Mouse (Mus musculus) brain, embryonic 14.5 days (tissue): ENCODE data around the gene Cyp2w1. TPM values are rescaled to one million over a fixed set of nuclear protein-coding genes. Genes with fewer than 3 reads are reported as not detected.

Source experiments
- DNase-seq: peaks from one replicate; pipeline ENCODE4 v3.0.0-alpha.2; 2011; ENCODE audit warnings: low read depth
- CTCF ChIP-seq: fragments of 200-500 bp; IDR thresholded peaks from 2 replicates; pipeline ENCODE4 v1.5.1; 2012; ENCODE audit warnings: inconsistent platforms, mild to moderate bottlenecking, moderate library complexity, borderline replicate concordance; ENCODE audit not compliant: insufficient read depth, insufficient read length; ENCODE audit errors: extremely low read depth
- POLR2A ChIP-seq: fragments of 200-500 bp; IDR thresholded peaks from 2 replicates; pipeline ENCODE4 v1.6.1; 2012; ENCODE audit warnings: mild to moderate bottlenecking, inconsistent platforms, borderline replicate concordance; ENCODE audit not compliant: poor library complexity, insufficient read depth, insufficient read length, severe bottlenecking; ENCODE audit errors: extremely low read depth
- polyA plus RNA-seq: library from polyadenylated mRNA; depleted of rRNA; stranded (reverse); fragments of >200 nt; gene quantifications from 2 replicates; pipeline ENCODE4 v1.2.3, GENCODE M21; 2012

Cyp2w1 gene
- polyA plus RNA-seq, 1 experiment = 1.7 TPM

DNA sequence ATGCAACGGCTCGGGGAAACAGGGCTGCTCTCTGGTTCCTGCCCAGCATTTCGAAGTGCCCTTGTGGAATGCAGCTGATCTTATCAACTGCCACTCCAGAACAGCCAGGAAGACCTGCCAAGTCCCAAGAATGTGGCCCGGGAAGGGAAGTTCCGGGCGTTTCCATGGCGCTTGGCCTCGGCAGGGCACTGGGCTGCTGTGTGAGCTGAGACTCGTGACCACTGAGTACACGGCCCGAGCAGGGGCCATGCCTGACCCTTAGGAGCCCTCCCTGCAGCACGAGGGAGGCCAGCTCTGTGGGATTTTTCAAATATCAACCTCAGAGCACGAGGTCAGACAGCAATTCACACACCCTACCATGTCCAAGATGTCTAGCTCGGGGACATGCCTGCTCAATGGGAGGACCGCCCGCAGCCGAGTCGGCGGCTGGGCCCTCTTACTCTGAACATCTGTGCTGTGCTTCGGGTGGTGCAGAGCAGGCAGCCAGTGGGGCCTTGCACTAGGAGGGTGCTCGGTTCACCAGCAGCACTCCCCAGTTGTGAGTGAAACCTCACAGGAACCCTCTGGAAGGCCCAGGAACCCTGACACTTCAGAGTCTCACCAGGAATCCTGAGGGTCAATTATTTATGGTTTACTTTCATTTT is 26.7 kb downstream of the Cyp2w1 start:
- no peak for TF ChIP-seq POLR2A
- no peak for TF ChIP-seq CTCF
- DNase-seq = peak; percentile 65

DNA sequence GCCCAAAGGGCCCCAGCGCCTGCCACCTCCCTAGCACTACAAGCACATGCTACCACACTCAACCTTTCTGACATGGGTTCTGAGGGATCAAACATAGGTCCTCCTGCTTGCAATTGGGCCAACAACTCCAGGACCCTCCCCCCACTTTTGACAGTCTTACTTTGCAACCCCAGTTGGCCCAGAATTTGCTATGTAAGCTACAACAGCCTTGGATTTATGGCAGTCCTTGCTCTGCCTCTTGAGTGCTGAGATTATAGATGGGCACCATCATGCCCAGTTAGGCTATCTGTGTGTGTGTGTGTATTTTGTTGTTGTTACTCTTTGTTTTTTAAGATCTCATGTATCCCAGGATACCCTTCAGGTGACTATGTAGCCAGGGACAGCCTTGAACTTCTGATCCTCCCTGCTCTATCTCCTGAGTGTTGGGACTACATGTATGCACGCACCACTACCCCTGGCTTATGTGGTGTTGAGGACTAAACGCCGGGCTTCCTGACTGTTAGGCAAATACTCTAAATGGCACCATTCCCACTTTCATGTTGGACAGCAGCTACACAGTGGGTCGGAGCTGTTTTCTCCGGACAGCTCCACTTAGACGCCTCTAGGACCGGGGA is 27.5 kb downstream of the Cyp2w1 start:
- DNase-seq = no peak
- TF ChIP-seq POLR2A (no peak), CTCF (no peak)

DNA sequence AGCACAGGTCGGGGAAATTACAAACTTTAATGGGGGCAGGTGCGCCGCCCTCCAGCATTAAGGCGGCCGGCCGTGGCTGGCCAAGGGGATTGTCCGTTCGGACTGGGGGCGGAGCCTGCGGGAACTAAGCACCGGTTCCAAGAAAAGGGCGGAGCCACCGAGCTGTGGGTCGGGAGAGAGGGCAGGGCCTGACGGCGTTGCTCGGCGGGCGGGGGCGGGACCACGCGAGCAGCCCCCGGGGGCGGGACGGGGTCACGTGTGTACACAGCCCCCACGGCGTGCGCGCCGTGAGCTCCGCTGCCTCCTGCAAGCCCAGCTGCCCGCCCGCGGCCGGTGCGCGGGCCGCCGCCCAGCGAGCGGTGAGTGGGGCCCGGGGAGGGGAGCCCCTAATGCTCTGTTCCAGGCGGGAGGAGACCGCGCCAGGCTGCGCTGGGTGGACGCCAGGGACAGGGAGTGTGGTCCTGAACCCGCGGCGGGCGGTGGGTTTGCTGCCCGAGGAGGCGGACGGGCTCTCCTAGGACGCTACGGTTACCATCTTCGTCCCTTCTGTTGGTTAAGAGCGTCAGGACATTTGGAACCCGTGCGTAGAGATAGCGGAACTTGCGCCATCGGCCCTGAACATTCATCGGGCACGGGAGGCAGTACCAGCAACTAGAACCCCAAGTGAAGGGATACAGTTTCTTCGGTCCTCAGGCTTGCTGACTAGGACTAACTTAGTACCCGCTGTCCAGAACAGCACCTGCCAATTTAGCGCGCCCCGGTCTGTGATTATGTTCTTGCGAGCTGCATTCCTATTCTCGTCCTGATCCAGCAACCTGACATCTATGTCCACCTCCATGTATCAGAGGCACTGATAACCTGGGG is 28.2 kb downstream of the Cyp2w1 start:
- no peak for TF ChIP-seq CTCF
- TF ChIP-seq POLR2A = no peak

DNA sequence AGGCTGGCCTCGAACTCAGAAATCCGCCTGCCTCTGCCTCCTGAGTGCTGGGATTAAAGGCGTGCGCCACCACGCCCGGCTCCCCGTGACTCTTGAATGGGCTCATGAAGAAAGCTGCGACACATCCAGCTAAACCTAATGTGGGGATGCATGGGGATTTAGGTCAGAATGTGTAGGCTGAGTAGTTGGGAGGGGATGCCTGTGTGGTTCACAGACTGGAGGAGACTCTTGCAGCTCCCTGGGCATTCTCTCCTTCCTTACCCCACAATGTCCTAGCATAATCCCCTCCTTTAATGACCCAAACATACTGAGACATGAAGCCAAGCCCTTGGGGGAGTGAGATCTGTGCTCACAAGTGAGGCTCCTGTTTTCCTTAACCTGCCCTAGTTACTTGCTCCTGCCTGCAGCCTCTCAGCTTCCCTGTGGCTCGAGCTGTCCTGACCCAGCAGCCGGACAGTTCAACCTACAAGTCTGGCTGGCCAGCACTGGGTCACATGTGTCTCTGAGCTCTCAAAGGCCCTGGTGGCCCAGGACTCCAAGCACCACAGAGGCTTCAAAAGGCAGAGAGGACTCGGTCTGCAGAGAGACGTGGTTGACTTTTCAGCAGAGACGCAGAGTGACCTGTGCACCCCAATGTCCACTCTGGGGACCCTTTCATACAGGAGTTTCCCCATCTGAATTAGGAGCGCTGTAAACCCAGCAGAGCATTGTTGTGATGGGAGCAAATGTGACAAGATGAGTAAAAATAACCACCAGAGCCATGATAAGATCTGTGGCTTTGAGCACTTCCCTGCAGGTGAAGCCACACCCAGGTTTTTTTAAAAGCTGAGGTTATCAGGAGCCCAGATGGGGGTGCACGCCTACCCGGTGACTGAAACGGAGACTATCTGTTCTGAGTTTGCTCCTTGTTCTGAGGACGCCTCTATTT is 29.4 kb downstream of the Cyp2w1 start:
- DNase-seq = no peak
- TF ChIP-seq CTCF = no peak

More for the DNA sequence above, 28.2 kb downstream of the Cyp2w1 start:
- DNase-seq = peak; percentile 91

DNA sequence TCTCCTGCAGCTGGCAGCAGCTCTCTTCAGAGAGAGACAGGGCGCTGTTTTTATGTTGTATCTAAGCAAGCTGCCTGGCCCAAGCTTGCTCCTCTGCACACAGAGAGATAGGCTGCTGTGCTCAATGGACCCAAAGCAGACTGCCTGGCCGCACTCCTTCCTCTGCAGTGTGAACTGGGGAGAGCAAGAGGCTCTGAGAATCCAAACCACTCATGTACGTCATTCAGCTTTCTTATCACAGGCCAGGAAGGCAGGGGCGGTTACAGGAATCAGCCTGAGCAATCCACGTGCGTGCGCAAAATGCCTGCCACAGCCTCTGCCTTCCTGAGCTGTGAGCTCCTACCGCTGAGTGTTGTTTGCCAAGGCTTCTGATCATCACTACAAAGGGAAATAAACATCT is 30.3 kb downstream of the Cyp2w1 start:
- DNase-seq = peak; percentile 25
- TF ChIP-seq CTCF = no peak
- TF ChIP-seq POLR2A = no peak

DNA sequence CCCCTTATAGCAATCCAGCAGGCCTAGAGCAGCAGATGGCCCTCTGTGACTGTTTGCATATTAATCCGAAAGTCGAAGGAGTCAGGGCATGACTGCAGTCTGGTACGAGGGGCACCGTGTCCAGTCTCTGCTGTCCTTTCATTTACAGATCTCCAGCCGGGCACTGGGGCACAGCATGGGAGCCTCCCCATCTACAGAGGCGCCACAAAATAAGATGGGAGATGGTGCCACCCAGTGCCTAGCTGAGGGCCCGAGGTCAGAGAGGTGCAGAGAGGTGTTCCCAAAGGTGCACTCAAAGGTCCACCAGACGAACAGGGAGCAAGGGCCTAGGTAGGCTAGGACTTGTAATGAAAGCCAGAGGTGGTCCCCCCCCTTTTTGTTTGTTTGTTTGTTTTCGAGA is 30.8 kb downstream of the Cyp2w1 start:
- TF ChIP-seq CTCF = no peak
- no peak for TF ChIP-seq POLR2A

DNA sequence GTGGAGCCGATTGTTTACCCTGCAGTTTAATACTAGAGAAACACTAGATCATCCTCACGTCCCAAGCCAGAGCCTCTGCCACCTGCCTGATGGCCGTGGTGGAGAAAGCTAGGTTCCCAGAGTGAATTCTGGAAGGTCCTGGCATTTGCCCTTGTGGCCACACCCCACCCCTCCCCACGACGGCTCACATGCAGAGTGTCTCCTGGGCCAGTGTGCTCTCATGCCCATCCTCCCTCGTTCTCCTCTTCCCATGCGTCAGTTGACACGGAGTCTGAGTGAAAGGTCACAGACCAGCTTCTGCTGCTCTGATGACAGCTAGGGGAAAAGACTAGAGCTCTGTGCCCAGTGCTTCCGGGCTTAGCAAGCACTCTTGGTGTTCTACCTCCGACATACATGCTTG is 32.1 kb downstream of the Cyp2w1 start:
- DNase-seq = no peak
- TF ChIP-seq POLR2A = no peak
- TF ChIP-seq CTCF = no peak

More for the DNA sequence above, 30.8 kb downstream of the Cyp2w1 start:
- DNase-seq = no peak

DNA sequence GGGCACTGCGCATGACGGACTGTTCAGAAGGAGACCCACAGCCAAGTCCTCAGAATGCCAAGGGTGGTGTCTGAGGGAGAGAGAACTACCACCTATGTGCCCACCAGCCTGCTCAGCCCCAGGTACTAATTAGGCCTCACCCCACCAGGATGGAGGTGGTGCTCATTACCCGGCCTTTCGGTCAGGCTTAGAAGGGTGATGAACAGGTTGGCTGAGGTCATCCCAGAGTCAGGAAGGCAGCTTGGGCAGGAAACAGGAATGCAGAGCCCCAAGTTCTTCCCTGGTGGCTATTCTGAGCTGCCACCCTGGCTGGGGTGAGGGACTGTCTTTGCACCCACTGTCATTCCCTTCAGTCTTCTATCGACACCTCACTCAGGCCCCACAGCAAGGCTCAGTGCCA is 33.6 kb downstream of the Cyp2w1 start:
- no peak for DNase-seq
- TF ChIP-seq POLR2A = no peak
- no peak for TF ChIP-seq CTCF

DNA sequence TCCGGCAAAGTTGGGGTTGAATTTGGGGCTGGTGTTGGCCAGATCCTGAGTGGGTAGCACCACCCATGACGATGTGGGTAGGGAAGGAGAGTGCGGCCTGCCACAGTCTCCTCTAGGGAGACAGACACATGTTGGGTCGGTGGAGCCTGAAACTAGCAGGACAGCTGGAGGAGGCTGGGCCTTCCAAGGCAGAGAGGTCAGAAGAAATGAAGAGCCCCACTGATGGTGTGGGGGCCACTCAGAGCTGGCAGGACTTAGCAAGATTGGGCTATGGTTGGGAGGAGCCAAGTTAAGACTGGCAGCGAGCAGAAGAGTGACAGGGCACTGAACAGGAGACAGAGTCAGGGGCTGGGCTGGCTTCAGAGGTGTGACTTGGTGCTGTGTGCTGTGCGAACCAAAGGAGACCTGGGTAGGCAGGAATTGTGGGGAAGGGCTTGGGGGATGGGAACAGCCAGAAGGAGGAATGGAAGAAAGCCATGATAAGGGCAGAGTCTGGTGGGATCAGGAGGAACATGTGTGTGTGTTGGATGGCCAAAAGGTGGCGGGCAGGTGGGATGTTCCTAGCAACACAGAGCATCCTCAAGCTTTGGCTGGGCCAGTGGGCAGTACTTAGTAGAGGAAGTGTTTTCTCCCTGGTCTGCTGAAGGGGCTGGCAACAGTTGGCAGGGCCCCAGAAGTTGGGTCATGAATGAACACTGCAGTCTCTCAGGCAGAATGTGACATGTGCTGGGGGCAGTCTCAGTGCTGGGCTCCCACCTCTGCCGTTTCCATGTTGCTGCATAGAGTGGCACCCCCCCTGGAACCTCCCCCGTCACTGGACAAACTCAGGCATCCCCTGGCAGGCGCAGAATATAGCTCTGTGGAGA is 35.1 kb downstream of the Cyp2w1 start:
- DNase-seq = peak; percentile 52
- TF ChIP-seq POLR2A (no peak), CTCF (no peak)

DNA sequence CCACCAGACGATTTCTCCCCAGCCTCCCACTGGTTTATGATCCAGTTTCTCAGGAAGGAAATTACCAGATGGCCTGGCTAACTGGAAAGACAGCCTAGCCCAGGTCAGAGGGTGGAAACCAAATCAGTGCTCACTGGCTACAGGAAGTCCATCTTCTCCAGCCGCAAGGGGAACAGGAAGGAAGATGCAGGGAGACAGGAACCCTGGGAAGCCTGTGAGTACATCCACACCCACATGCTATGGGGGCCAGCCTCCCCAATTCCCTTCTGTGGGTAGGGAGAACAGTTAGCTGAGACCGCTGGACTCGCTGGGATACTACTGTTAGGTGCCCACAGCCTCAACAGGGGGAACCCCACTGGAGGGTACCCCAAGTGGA is 35.8 kb downstream of the Cyp2w1 start:
- no peak for TF ChIP-seq POLR2A
- no peak for TF ChIP-seq CTCF
- DNase-seq = no peak
